Mouse (Mus musculus) embryonic fibroblast, embryonic 13.5 days (primary cell): ENCODE measurements around the gene Wdr89. TPM values are rescaled to one million over a fixed set of nuclear protein-coding genes. Genes with fewer than 3 reads are reported as not detected.

ENCODE experiments used
- H3K27ac ChIP-seq: 2 replicates; pipeline ENCODE4 v1.5.1; 2012; ENCODE audit warnings: low read length, control low read depth, inconsistent platforms; ENCODE audit not compliant: insufficient read depth
- H3K4me1 ChIP-seq: 2 replicates; pipeline ENCODE4 v1.6.1; 2011; ENCODE audit warnings: low read length; ENCODE audit not compliant: control insufficient read depth, insufficient read depth
- H3K4me3 ChIP-seq: 2 replicates; pipeline ENCODE4 v1.5.1; 2011; ENCODE audit warnings: mild to moderate bottlenecking, control low read depth, low read length; ENCODE audit not compliant: insufficient read depth
- CTCF ChIP-seq: IDR thresholded peaks from 2 replicates; pipeline ENCODE4 v1.5.1; 2011; ENCODE audit warnings: mild to moderate bottlenecking, control low read depth, low read length, moderate library complexity, borderline replicate concordance; ENCODE audit not compliant: insufficient read depth
- POLR2A ChIP-seq: IDR thresholded peaks from 2 replicates; pipeline ENCODE4 v1.6.1; 2011; ENCODE audit warnings: low read depth, mild to moderate bottlenecking, control low read depth, low read length, moderate library complexity
- polyA plus RNA-seq: library from polyadenylated mRNA; stranded (reverse); fragments of >200 nt; gene quantifications from 2 replicates; pipeline ENCODE4 v1.2.4, GENCODE M21; 2011; ENCODE audit warnings: low read depth; ENCODE audit not compliant: missing spikeins, insufficient read length

Wdr89 gene
- polyA plus RNA-seq, 1 experiment: 32.7 TPM

DNA sequence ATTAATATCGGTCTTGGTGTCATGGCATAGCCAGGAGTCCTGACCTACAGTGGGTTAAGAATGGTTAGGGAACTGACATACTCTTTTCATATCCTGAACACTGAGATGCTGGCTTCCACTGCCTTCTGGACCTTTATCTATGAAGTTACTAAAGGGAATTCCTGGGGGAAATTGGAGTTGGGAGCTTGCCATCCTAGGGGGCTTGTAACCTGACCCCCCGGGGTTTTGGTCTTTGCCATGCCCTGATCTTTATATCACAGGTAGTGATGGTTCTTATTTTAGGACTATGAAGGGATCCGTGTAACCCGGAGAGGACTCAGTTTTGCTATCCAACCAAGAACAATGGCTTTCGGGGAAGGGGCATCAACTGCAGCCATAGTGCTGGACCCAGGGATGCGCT lies 1.3 kb upstream of the Wdr89 start:
- no peak for TF ChIP-seq CTCF
- TF ChIP-seq POLR2A: no peak
- Histone ChIP-seq H3K4me1 (0 out of 2 replicates have a peak, but pooled peaks cover 5% of the 10 kb centered on the region), H3K4me3 (peak overlapping the region; percentile 64), H3K27ac (peak overlapping the region; percentile 83; the same call in 1 of the 2 replicates)

DNA sequence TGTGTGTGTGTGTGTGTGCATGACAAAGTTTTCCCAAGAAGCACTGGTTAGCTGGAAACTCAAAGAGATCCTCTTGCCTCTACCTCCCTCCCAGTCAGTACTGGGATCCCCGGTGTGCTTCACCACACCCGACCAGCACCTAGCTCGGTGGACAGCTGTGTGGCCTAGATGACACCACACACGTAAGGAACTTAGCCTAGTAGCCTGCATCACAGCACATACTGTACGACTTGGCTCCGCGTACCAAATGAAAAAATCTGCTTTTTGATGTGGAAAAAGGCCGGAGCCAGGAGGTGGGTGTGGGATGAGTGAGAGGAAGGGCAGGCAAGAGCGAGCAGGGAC lies 450 bp downstream of the Wdr89 start:
- H3K4me3 ChIP-seq: peak overlapping the region; percentile 76
- peak overlapping the region; percentile 27 for H3K27ac ChIP-seq
- 0 out of 2 replicates have a peak, but pooled peaks cover 5% of the 10 kb centered on the region for H3K4me1 ChIP-seq
- no peak; the same call in 1 of the 2 replicates for TF ChIP-seq POLR2A
- TF ChIP-seq CTCF: no peak

DNA sequence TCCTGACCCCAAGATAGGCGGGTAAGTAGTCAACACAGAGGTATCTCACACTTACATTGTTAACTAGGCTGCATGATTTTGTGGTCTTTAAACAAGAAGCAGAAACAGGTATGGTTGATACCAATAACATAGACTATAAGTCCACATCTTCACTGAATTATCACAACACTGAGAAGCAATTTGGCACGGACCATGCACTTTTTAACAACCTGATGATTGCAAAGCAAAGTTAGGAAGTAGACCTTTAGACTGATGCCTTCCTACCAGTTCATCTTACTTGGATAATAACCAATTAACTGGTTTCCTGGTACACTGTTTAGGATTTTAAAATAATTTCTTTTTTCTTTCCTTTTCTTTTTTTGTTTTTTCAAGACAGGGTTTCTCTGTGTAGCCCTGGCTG lies 1.1 kb downstream of the Wdr89 start:
- Histone ChIP-seq H3K27ac (no peak overlapping the region), H3K4me3 (peak overlapping the region; percentile 76), H3K4me1 (0 out of 2 replicates have a peak, but pooled peaks cover 5% of the 10 kb centered on the region)
- TF ChIP-seq CTCF (no peak), POLR2A (0 out of 2 replicates have a peak, but pooled peaks have one; percentile 13)

DNA sequence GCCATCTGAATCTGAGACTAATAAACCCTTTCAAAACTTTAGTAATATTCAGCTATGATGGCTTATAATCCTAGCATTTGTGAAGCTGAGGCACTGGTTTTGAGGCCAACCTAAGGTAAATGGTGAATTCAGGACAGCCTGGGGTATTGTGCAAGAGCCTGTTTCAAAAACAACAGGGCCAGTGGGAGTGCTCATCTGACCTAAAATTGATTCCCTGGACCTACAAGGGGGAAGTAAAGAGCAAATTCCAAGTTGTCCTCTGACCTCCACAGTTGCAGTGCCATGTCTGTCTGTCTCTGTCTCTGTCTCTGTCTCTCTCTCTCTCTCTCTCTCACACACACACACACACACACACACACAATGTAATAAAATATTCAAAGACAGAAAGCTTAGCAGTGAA lies 2.4 kb downstream of the Wdr89 start:
- TF ChIP-seq CTCF: no peak
- no peak for TF ChIP-seq POLR2A
- Histone ChIP-seq H3K4me3 (no peak overlapping the region), H3K4me1 (0 out of 2 replicates have a peak, but pooled peaks cover 5% of the 10 kb centered on the region), H3K27ac (no peak overlapping the region)

DNA sequence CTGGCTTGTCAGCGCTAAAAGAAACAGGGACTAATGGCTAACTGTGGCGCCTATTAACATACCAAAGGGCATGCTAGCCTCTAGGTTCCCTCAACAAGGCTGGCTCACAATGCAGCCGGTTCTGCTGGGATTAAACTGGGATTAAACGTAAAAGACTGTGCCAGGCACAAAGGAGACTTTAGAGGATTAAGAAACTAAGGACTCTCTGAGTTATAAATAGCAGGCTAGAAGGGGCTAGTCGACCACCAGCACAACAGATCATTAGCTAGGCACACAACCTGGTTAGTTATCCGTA lies 4.9 kb downstream of the Wdr89 start:
- TF ChIP-seq CTCF (no peak), POLR2A (no peak)
- no peak overlapping the region for H3K4me3 ChIP-seq
- no peak overlapping the region for H3K27ac ChIP-seq

DNA sequence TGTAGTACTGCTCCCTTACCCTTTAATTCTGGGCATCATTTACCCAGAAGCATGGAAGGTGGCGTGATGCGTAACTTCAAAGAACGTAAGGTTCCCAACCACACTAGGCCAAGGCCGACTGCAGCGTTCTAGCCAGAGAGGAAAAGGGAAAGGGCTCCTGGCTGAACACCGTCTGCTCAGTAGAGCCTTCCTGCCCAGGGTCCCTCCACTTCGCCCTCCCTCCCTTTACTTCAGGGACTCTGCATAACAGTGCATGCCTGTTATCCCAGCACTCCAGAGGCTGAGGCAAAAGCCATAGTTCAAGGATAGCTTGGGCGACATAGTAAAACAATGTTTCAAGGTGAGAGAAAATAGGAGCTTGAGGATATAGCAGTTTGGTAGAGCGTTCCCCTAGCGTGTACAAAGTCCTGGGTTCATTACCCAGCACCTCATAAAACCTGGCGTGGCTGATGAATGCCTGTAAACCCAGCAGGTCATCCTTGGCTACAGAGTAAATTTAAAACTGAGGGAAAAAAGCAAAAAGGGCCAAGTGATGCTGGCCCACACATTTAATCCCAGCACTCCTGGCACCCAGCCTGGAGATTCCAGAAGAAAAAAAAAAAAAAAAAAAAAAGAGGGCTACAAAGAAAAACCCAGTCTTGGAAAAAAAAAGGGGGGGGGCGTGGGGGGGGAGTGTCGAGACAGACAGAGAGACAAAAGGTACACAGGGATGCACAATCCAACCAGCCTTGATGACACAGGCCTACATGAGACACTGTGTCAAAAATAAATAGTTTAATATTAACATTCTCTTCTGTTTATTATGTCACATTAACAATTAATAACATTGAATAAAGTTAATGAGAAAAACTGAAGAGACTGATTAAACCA lies 5.5 kb downstream of the Wdr89 start:
- Histone ChIP-seq H3K4me3 (no peak overlapping the region), H3K4me1 (peaks cover 9% of the 10 kb centered on the region), H3K27ac (no peak overlapping the region)
- TF ChIP-seq CTCF (no peak), POLR2A (no peak)

More for the DNA sequence above, 4.9 kb downstream of the Wdr89 start:
- H3K4me1 ChIP-seq: peaks cover 7% of the 10 kb centered on the region

DNA sequence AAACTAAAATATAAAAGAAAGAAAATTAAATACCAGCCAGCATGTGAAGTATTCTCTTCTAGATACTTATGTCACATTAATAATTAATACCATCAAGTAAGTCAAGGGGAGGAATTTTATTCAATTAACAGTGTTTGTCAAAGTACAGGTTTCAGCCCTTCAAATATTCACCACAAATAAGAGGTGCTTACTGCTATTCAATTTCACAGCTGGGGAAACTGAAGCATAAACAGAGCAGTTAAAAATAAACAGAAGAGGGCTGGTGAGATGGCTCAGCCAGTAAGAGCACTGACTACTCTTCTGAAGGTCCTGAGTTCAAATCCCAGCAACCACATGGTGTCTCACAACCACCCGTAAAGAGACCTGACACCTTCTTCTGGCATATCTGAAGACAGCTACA lies 7.0 kb downstream of the Wdr89 start:
- H3K4me3 ChIP-seq: no peak overlapping the region
- no peak overlapping the region for H3K27ac ChIP-seq
- H3K4me1 ChIP-seq: peaks cover 11% of the 10 kb centered on the region
- TF ChIP-seq POLR2A: no peak
- no peak for TF ChIP-seq CTCF

DNA sequence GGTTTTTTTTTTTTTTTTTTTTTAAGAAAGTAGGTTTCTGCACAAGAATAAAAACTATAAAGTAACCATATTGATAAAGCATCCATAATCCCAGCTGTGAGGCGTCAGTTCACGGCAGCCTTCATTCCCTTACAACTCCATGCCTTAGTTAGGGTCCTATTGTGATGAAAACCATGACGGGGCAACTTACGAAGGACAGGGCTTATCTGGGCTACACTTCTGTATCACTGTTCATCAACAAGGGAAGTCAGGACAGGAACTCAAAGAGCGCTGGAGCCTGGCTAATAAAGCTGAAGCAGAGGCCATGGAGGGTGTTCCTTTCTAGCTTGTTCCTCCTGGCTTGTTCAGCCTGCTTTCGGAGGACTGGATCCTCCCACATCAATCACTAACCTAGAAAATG lies 10.9 kb downstream of the Wdr89 start:
- H3K4me3 ChIP-seq: no peak overlapping the region
- TF ChIP-seq POLR2A: no peak
- TF ChIP-seq CTCF: no peak

DNA sequence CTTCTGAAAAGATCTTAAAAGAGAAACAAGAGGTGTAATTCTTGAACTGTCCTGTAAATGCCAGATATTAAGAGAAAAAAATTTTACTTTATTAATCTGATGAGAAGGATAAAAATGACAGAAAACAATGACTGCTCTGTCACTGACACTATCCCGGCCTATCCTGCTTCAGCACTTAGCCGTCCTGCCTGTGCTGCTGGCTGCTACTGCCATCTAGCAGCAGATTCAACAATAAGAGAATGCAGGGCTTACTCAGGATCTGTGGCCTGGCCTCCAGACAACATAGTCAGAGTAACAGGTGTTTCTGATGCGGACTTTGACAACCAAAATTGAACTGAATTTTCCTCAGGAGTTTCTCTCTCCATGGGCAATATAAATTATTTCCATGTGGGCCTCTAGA lies 12.8 kb downstream of the Wdr89 start:
- H3K4me3 ChIP-seq: no peak overlapping the region
- no peak overlapping the region for H3K27ac ChIP-seq
- TF ChIP-seq CTCF: peak; percentile 85; the same call in 1 of the 2 replicates
- TF ChIP-seq POLR2A: no peak
- H3K4me1 ChIP-seq: peaks cover 13% of the 10 kb centered on the region

More for the DNA sequence above, 10.9 kb downstream of the Wdr89 start:
- H3K4me1 ChIP-seq: peaks cover 13% of the 10 kb centered on the region
- peak overlapping the region; percentile 85 for H3K27ac ChIP-seq

DNA sequence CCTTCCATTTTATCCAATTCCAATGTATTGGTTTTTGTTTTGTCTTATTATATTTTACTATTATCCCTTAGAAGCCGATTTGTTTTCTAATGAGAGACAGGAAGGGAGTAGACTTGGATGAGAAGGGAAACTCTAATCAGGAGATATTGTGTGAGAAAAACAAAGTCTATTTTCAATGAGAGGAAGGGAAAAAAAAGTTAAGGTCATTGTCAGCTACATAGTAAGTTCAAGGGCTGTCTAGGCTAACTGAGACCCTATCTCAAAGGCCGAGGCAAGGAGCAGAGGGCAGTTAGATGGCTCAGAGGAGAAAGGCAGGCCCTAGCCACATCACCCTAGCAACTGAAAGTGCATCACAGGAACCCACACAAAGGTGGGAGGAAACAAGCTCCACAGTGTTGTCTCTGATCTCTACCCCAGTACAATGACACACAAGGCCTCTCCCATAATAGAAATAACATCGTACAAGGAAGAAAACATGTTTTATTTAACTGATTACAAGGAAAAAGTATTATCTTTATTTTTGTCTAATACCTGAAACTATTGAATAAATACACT lies 15.0 kb downstream of the Wdr89 start:
- TF ChIP-seq POLR2A (no peak), CTCF (no peak)
- no peak overlapping the region for H3K4me3 ChIP-seq
- H3K4me1 ChIP-seq: peaks cover 5% of the 10 kb centered on the region
- H3K27ac ChIP-seq: no peak overlapping the region
